Mouse (Mus musculus): ENCODE measurements at regions not wholly inside any gene's neighbourhood (a gene's known extent, or its start where the extent isn't known, plus 50 kb on each side); places are given as distances from the start of the nearest gene placed in this dataset.

DNA sequence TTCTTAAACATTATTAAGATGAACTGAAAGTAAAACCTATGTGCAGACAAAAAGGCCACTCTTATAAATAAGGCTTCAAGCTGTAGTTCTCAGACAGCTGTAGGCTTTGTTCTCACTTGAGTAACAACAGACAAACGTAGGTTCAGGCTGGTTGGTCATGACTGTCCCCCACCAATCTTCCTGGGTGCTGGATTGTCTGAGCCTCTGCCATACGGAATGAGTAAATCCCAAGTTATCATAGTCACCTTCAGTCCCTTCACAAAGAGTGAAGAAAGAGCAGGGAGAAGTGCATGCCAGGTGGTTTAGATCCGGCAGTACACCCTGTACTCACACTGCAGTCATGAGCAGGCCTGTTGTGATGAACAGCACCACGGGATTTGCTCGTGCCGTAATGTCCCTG, 69.0 kb upstream of the Fndc3a start:
- Histone ChIP-seq H3K9me3 (replicated peaks; ENCODE audit: low read length) (no peaks in the 10 kb centered on the region), H3K4me2 (ENCODE audit: low read length) (no peak overlapping the region), H3K27me3 (ENCODE audit: insufficient read depth, low read length) (no peaks in the 10 kb centered on the region), H3K4me1 (replicated peaks; ENCODE audit: insufficient read depth, low read length) (no peaks in the 10 kb centered on the region), H3K9ac (ENCODE audit: low read depth, low read length) (no peak overlapping the region), H3K36me3 (ENCODE audit: insufficient read depth, low read length) (no peaks in the 10 kb centered on the region), H3K27ac (no peak overlapping the region), H3K4me3 (replicated peaks; ENCODE audit: low read depth, low read length) (no peak overlapping the region)
- WGBS: 78% methylated on average over 6 of the region's 6 CpGs
- no peak for TF ChIP-seq CTCF (IDR thresholded peaks at IDR 0.05; ENCODE audit: low read depth)
- DNase-seq (ENCODE audit: low spot score) (no peak), ATAC-seq (replicated peaks; ENCODE audit: low FRiP score, low read depth) (no peak)

DNA sequence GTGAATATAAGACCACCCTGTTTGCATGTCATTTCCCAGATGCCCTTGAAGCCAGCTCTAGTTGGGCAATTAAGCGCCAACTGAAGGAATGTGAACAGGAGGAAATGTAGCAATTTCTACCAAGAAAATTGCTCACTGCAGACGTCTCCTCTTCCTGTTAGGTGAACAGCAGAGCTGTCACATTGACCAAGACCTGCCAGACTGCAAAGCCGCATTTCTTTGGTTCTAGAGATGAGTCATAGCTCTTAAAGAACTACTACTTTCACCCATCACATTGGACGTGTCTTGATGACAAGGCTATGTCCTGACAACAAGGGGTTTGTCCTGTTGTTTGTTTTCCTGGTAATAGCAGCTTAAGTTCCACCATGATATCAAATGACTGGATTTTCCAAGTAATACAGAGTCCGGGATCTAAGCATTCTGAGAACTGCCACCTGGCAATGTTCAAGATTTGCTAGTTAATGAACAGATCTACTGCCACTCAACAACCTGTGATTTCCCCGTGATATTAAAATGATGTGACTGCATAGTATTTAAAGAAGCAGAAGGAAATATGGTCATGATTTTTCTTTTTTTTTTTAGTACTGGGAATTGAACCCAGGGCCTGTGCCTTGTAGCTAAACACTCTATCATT, 68.2 kb upstream of the Fndc3a start:
- Histone ChIP-seq H3K27ac (no peak overlapping the region), H3K9me3 (replicated peaks; ENCODE audit: low read length) (no peaks in the 10 kb centered on the region), H3K27me3 (ENCODE audit: insufficient read depth, low read length) (no peaks in the 10 kb centered on the region), H3K4me2 (ENCODE audit: low read length) (no peak overlapping the region), H3K4me3 (replicated peaks; ENCODE audit: low read depth, low read length) (no peak overlapping the region), H3K4me1 (replicated peaks; ENCODE audit: insufficient read depth, low read length) (no peaks in the 10 kb centered on the region), H3K9ac (ENCODE audit: low read depth, low read length) (no peak overlapping the region), H3K36me3 (ENCODE audit: insufficient read depth, low read length) (no peaks in the 10 kb centered on the region)
- DNase-seq (ENCODE audit: low spot score): peak; percentile 25
- 50% methylated on average over 6 of the region's 6 CpGs for WGBS
- no peak for TF ChIP-seq CTCF (IDR thresholded peaks at IDR 0.05; ENCODE audit: low read depth)
- 0 out of 2 replicates have a peak, but pooled peaks have one; percentile 52 for ATAC-seq (replicated peaks; ENCODE audit: low FRiP score, low read depth)

DNA sequence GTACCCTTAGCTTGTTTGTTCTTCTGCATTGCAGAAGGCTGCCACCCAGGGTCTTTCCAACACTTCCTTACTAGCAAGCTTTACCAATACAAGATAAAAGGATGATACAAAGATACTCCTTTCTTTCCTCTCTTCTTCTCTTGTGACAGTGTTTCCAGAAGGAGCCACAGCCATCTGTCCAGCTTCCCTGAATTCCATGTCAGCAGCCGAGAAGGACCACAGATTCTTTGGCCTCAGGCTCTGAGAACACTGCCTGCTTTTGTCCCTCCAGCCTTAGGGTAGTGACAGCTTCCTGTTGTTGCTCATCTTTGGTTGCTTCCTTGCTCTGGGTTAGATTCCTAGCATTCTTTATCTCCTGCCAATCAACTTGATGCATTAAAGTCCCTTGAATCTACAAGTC, 60.4 kb upstream of the Fndc3a start:
- H3K4me3 ChIP-seq (replicated peaks; ENCODE audit: low read depth, low read length): no peak overlapping the region

DNA sequence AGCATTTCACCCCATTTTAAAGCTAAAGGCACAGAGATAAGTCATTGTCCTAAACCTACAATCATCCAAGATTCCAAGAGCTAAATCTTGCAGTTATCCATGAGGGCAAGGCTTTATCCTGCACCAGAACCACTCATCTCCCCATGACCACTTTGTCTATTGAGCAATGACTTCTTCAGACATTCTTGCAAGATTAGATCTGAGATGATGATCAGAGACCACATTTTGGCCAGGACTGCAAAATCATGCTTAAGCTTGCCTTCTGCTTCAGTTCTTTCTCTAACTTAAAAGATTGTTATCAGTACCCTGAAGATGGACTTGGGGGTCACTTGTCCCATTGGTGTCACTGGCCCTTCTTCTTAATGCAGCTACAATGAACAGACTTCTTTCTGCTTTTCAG, 50.3 kb upstream of the Fndc3a start:
- H3K27me3 ChIP-seq (ENCODE audit: insufficient read depth, low read length): no peaks in the 10 kb centered on the region
- no peak for TF ChIP-seq CTCF (IDR thresholded peaks at IDR 0.05; ENCODE audit: low read depth)
- H3K36me3 ChIP-seq (ENCODE audit: insufficient read depth, low read length): no peaks in the 10 kb centered on the region
- no peak overlapping the region for H3K4me3 ChIP-seq (replicated peaks; ENCODE audit: low read depth, low read length)
- DNase-seq (ENCODE audit: low spot score) (no peak), ATAC-seq (replicated peaks; ENCODE audit: low FRiP score, low read depth) (no peak)
- H3K4me1 ChIP-seq (replicated peaks; ENCODE audit: insufficient read depth, low read length): no peaks in the 10 kb centered on the region
- no peak overlapping the region for H3K9ac ChIP-seq (ENCODE audit: low read depth, low read length)
- H3K27ac ChIP-seq: no peak overlapping the region
- H3K9me3 ChIP-seq (replicated peaks; ENCODE audit: low read length): no peaks in the 10 kb centered on the region
- H3K4me2 ChIP-seq (ENCODE audit: low read length): no peak overlapping the region

More for the DNA sequence above, 60.4 kb upstream of the Fndc3a start:
- Histone ChIP-seq H3K4me2 (ENCODE audit: low read length) (no peak overlapping the region), H3K9ac (ENCODE audit: low read depth, low read length) (no peak overlapping the region), H3K9me3 (replicated peaks; ENCODE audit: low read length) (no peaks in the 10 kb centered on the region), H3K27ac (no peak overlapping the region), H3K36me3 (ENCODE audit: insufficient read depth, low read length) (no peaks in the 10 kb centered on the region), H3K27me3 (ENCODE audit: insufficient read depth, low read length) (no peaks in the 10 kb centered on the region), H3K4me1 (replicated peaks; ENCODE audit: insufficient read depth, low read length) (no peaks in the 10 kb centered on the region)
- peak; percentile 66 for DNase-seq (ENCODE audit: low spot score)
- no peak for TF ChIP-seq CTCF (IDR thresholded peaks at IDR 0.05; ENCODE audit: low read depth)
- ATAC-seq (replicated peaks; ENCODE audit: low FRiP score, low read depth): no peak
- WGBS: 17% methylated on average over 1 of the region's 1 CpGs
